Mouse (Mus musculus) heart, postnatal 0 days (tissue): ENCODE measurements around the gene Smim17.

Experiments
- CTCF ChIP-seq: IDR thresholded peaks from 2 replicates; pipeline ENCODE4 v1.5.1; 2016; ENCODE audit warnings: antibody characterized with exemption, control low read depth, low read depth
- EP300 ChIP-seq: IDR thresholded peaks from 2 replicates; pipeline ENCODE4 v1.6.1; 2016; ENCODE audit warnings: antibody characterized with exemption, low read depth

GRCm38 (mm10) chr7:6388971-6389370 is 9.5 kb upstream of the Smim17 start:
- TF ChIP-seq CTCF (no peak), EP300 (no peak)
